Mouse (Mus musculus) right cerebral cortex, adult 2 months (tissue): ENCODE measurements around the gene Hmgcl.
"Not testable (repeated sequence)": the region's sequence is repeated elsewhere in the genome, so short reads cannot be mapped to it uniquely, and the experiment has no call there.

Experiments used
- DNase-seq, 2 experiments: peaks; one replicate each; pipeline ENCODE4 v3.0.0; 2021 to 2022; ENCODE audit warnings: low spot score in 2 of 2

Hmgcl gene

DNA sequence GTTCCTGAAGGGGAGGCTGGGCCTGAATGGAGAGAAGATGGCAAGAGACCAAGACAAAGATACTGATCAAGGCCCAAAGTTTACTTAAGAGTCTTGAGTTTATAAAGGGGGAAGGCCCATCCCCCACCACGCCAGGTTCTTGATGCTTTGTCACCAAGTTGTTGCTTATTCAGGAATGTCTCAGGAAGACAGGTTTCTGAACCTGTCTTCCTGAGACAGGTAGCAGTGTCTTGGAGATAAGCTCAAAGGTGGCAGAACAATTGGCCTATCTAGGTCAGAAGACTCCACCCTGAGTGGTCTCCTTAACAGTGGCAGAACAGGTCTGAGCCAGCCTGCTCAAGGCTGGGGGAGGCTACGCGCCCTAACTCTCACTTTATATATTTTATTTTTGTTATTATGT is 19.4 kb upstream of the Hmgcl start:
- DNase-seq = no peak

DNA sequence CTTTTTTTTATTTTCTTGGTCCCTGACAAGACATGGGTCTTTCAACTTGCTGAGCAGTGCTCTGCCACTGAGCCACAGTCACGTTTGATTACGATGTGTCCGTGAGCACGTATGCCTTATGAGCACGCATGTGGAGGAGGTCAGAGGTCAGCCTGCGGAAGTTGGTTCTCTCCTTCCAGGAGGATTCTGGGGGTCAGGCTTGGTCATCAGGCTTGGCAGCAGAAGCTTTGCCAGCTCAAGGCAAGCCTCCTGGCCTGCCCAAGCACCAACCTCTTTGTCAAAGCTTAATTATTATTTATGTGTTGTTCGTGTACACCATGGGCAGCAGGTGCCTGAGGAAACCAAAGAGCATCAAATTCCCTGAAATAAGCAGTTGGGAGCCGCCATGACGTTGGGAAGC is 17.9 kb upstream of the Hmgcl start:
- no peak for DNase-seq

GRCm38 (mm10) chr4:135929405-135929804 is 16.8 kb upstream of the Hmgcl start:
- DNase-seq = no peak

DNA sequence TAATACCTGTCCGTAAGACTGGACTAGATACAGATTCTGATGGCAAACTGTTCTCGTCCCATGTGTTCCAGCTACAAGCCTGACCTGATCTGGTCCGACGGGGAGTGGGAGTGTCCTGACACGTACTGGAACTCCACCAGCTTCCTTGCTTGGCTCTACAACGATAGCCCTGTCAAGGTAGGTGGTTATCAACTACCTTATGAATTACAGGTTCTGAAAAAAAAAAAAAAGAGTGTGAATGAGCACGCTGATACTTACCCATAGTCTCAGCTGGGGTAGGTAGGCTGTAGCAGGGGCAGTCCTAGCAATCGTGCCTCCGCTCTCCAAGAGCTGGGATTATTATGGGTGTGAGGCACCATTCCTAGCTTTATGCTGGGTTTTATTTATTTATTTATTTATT is 16.4 kb upstream of the Hmgcl start:
- no peak for DNase-seq

DNA sequence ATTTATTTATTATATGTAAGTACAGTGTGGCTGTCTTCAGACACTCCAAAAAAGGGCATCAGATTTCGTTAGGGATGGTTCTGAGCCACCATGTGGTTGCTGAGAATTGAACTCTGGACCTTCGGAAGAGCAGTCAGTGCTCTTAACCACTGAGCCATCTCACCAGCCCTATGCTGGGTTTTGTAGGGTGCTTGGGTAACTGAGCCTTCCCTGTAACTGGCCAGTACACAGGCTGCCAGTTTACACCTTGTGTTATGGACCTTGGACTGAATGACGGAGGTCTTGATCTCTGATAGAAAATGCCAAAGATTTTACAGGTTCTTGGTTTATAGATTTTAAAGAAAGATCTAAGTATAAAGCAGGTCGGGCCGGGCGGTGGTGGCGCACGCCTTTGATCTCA is 16.0 kb upstream of the Hmgcl start:
- no peak for DNase-seq

DNA sequence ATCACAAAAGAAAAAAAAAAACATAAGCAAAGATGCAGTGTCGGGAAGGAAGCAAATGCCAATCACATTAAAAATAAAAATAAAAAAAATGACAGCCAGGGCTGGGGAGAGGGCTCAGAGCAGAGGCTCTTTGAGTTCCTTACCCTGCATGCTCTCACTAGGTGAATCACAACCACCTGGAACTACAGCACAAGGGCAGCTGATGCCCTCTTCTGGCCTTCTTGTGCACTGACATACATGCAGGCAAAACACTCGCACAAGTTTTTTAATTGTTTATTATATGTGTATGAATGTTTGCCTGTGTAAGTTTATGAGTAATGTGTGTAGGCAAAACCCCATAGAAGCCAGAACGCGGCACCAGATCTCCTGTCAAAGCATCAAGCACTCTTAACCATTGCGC is 14.4 kb upstream of the Hmgcl start:
- no peak for DNase-seq

DNA sequence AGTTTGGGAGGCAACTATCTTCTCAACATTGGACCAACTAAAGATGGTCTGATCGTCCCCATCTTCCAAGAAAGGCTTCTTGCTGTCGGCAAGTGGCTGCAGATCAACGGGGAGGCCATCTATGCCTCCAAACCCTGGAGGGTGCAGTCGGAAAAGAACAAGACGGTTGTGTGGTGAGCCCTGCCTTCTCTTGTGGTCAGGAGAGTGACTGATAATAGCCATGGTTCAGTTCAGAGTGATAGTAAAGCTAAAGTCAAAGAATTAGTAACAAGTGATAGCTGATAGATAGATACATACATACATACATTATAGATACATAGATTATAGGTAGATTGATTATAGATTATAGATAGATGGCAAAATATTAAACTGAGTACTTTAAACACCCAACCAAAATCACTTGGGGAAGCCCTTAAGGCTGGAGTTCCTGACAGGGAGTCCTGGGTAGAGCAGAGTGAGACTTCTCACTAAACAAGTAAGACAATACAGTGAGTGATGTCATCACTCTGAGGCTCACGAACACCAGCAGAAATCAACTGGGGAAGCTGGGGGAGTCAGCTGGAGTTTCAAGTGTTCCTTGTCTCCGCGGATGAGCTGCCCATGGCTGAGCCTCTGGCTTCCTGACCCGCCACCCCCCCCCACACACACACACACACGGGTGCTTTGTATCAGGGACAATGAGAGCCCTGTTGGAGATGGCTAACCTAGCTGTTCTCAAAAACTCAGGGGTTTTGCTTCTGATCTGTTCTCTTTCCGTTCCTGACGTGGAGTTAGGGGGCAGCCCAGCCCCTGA is 11.3 kb upstream of the Hmgcl start:
- no peak for DNase-seq

DNA sequence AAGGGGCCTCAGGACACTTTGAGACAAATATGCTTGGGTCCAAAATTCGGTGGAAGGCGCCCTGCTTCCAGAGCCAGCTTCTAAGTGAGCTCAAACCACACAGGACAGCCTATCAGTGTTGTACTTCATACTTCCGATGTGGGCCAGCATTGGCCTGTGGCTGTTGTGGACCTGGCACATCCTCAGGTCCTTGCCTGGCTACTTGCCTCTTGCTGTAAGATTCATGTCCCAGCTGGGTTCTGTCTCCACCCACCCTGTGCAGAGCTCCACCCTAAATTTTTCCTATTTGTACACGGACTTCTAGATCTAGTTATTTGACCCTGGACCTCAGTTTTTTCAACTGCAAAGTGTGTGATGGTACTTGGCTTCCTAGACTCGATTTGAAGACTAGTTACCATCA is 10.7 kb upstream of the Hmgcl start:
- DNase-seq = no peak

- no peak for DNase-seq
These were observed 7.4 kb upstream of the Hmgcl start for GRCm38 (mm10) chr4:135938858-135939257.

GRCm38 (mm10) chr4:135941026-135941425 is 5.2 kb upstream of the Hmgcl start:
- not testable (repeated sequence) for DNase-seq

GRCm38 (mm10) chr4:135942193-135942592 is 4.1 kb upstream of the Hmgcl start:
- DNase-seq = no peak

- DNase-seq = no peak
These were observed 2.9 kb upstream of the Hmgcl start for GRCm38 (mm10) chr4:135943389-135943788.

DNA sequence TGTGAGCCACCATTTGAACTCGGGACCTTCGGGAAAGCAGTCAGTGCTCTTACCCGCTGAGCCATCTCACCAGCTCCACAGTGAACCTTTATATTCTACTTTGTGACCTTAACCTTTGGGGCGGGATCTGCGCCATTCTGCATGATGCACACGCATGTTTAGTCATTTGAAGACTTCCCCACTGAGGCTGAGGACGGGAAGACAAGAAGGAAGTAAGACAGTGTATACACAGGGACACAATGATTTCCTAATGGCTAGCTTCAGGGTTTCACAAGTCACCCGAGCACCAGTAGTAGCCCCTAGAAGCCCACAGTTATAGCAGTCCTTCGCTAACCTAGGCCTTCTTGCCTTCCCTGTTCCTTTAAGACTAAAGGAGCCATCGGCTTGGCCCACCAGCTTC is 542 bp upstream of the Hmgcl start:
- DNase-seq = no peak

DNA sequence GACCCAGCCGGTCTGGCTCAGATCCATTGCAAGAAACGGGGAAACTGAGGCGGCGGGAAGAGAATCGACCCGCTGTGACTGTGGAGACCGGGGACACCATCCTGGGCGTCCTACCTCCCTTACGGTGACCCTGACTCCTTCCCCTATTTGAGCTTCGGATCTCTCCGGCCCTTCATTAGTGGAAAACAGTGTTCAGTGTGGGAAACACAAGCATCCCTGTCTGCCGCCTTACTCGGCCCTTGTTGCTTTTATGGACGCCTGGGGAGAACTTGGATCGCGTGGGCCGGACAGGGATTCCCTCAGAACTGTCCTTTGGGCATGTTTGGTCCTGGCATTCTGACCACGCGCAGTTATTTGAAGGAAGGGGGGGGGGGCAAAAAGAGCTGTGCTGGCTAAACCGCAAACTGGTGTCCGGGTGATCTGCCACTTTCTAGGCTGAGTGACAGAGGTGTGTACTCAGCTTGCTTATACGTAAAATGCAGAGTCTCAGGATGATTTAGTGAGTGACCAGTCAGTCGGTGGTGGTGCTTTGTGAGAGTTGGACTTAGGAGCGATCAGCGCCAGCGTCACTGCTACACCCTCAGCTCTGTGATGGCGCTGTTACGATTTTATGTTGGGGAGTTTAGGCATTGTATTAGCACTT is 532 bp downstream of the Hmgcl start:
- DNase-seq = peak; percentile 37 to 47

- DNase-seq = no peak
These were observed 1.9 kb downstream of the Hmgcl start for GRCm38 (mm10) chr4:135948142-135948541.

GRCm38 (mm10) chr4:135949475-135949874 is 3.2 kb downstream of the Hmgcl start:
- no peak for DNase-seq

GRCm38 (mm10) chr4:135949911-135950310 is 3.7 kb downstream of the Hmgcl start:
- DNase-seq = peak in 1 of 2 experiments; percentile 40

GRCm38 (mm10) chr4:135950365-135950764 is 4.1 kb downstream of the Hmgcl start:
- DNase-seq = no peak

DNA sequence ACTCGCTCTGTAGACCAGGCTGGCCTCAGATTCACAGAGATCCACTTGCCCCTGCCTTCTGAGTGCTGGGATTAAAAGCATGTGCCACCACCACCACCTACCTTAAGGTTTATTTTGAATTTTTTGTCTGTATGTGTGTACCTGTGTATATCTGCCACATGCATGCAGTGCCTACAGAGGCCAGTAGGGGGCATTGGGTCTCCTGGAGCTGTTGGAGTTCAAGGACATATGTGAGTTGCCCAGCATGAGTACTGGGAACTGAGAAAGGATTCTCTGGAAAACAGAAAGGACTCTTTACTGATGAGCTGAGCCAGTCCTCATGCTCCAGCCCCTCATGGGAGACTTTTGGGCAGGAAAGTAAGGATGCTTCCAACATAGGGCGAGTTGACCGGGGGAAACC is 5.3 kb downstream of the Hmgcl start:
- DNase-seq = no peak

DNA sequence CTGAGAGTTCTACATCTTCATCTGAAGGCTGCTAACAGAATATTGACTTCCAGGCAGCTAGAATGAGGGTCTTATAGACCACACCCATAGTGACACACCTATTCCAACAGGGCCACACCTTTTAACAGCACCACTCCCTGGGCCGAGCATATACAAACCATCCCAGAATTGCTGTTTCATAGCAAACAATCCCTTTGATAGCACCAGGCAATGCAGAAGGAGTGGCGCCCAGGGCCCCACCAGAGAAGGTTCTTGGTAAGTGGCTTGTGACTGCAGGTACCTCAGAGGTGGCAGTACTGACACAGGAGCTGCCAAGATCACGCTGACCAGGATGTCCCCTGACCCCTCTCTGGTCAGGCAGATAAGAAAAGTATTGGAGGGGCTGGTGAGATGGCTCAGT is 6.9 kb downstream of the Hmgcl start:
- DNase-seq = no peak

- peak; percentile 77 to 86 for DNase-seq
These were observed 8.0 kb downstream of the Hmgcl start for GRCm38 (mm10) chr4:135954241-135954640.

GRCm38 (mm10) chr4:135955886-135956285 is 9.6 kb downstream of the Hmgcl start:
- no peak for DNase-seq

DNA sequence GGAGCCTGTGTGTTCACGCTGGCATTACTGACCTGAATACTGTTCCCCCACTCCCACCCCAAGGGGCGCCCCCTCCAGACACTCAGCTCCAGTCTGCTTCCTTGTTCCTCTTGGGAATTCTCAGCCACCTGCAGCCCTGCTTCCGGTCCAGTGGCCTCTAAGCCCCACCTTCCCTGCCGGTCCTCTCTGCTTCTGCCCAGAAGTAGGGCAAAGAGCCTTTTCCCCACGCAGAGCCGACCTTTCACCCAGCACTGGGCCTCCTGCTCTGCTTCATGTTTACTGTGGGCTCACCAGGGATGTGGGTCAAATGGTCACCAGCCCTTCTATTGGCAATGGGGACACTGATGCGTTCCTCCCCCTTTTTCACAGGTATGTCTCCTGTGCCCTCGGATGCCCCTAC is 12.1 kb downstream of the Hmgcl start:
- no peak for DNase-seq

- peak; percentile 85 for DNase-seq
These were observed 14.5 kb downstream of the Hmgcl start for GRCm38 (mm10) chr4:135960717-135961116.
